Comparison of ENCODE assay signal across 8 mouse cellular contexts in genomic region chr17:6005246-6005637, GRCm38 (mm10).
DNase-seq lines count a peak whose midpoint lies in the region; ATAC-seq lines count a peak whose summit lies in the region.

No protein-coding gene starts in this region.

- H3K27ac ChIP-seq in heart, embryonic 10.5 days: peak overlapping the region; percentile 76; the same call in 1 of the 2 replicates
- peak overlapping the region; percentile 89 for H3K27ac ChIP-seq in heart, embryonic 16.5 days (ENCODE audit: low read length)
- H3K27ac ChIP-seq in lung, embryonic 16.5 days (ENCODE audit: low read length): peak overlapping the region; percentile 95

- no peak for DNase-seq in heart, embryonic 10.5 days (ENCODE audit: low spot score)
- DNase-seq in heart, postnatal 4 days: no peak
- no peak for DNase-seq in frontal cortex, adult 2 months (ENCODE audit: extremely low spot score in 1 of 2, low spot score in 1 of 2)
- no peak for DNase-seq in cerebellum, adult 9-11 months

- H3K4me2 ChIP-seq in heart, embryonic 16.5 days (ENCODE audit: low read depth, low read length): peak overlapping the region; percentile 3; the same call in 1 of the 2 replicates
- H3K4me2 ChIP-seq in lung, embryonic 16.5 days (ENCODE audit: low read depth, low read length): peak overlapping the region; percentile 6

- H3K27me3 ChIP-seq in heart, embryonic 10.5 days (ENCODE audit: insufficient read depth, poor library complexity, severe bottlenecking): no peaks in the 10 kb centered on the region
- no peaks in the 10 kb centered on the region for H3K27me3 ChIP-seq in heart, embryonic 16.5 days (ENCODE audit: control insufficient read depth, insufficient read depth, low read length)
- no peaks in the 10 kb centered on the region for H3K27me3 ChIP-seq in lung, embryonic 16.5 days (ENCODE audit: control insufficient read depth, insufficient read depth, low read depth, low read length)

- H3K9ac ChIP-seq in heart, embryonic 16.5 days (ENCODE audit: low read length): peak overlapping the region; percentile 51
- peak overlapping the region; percentile 16; the same call in 1 of the 2 replicates for H3K9ac ChIP-seq in lung, embryonic 16.5 days (ENCODE audit: low read length)

- 0 out of 2 replicates have a peak, but pooled peaks cover 3% of the 10 kb centered on the region for H3K36me3 ChIP-seq in heart, embryonic 10.5 days
- H3K36me3 ChIP-seq in heart, embryonic 16.5 days (ENCODE audit: control insufficient read depth, insufficient read depth): 0 out of 2 replicates have a peak, but pooled peaks cover 3% of the 10 kb centered on the region
- no peaks in the 10 kb centered on the region for H3K36me3 ChIP-seq in lung, embryonic 16.5 days (ENCODE audit: control insufficient read depth, insufficient read depth, low read length)

- peaks cover 29% of the 10 kb centered on the region for H3K4me1 ChIP-seq in heart, embryonic 10.5 days
- H3K4me1 ChIP-seq in heart, embryonic 16.5 days (ENCODE audit: control insufficient read depth, insufficient read depth, low read length): peaks cover 57% of the 10 kb centered on the region
- H3K4me1 ChIP-seq in lung, embryonic 16.5 days (replicated peaks; ENCODE audit: control insufficient read depth, insufficient read depth, low read length): peaks cover 34% of the 10 kb centered on the region

- no peaks in the 10 kb centered on the region for H3K9me3 ChIP-seq in heart, embryonic 10.5 days
- H3K9me3 ChIP-seq in heart, embryonic 16.5 days (replicated peaks; ENCODE audit: control insufficient read depth, low read length): no peaks in the 10 kb centered on the region
- no peaks in the 10 kb centered on the region for H3K9me3 ChIP-seq in lung, embryonic 16.5 days (ENCODE audit: control insufficient read depth, low read length)

- H3K4me3 ChIP-seq in heart, embryonic 10.5 days: peak overlapping the region; percentile 33; the same call in 1 of the 2 replicates
- H3K4me3 ChIP-seq in heart, embryonic 16.5 days (ENCODE audit: low read length): no peak overlapping the region
- no peak overlapping the region for H3K4me3 ChIP-seq in lung, embryonic 16.5 days (ENCODE audit: low read length)

- ATAC-seq in CD4-positive, CD25-positive, alpha-beta regulatory T cell, adult 4 months: peak; percentile 50
- ATAC-seq in heart, embryonic 16.5 days (replicated peaks; ENCODE audit: extremely low read depth, insufficient read depth, low FRiP score): peak; percentile 73
- peak; percentile 82 for ATAC-seq in lung, embryonic 16.5 days (ENCODE audit: low read depth)
- ATAC-seq in activated CD4-positive, CD25-positive, alpha-beta regulatory T cell, adult 4 months: no peak

- 11% methylated on average over 12 of the region's 14 CpGs for whole genome bisulfite sequencing in heart, embryonic 10.5 days
- WGBS in heart, embryonic 16.5 days: 16% methylated on average over 14 of the region's 14 CpGs
- 13% methylated on average over 13 of the region's 14 CpGs for WGBS in lung, embryonic 16.5 days
